In the genomic region with DNA sequence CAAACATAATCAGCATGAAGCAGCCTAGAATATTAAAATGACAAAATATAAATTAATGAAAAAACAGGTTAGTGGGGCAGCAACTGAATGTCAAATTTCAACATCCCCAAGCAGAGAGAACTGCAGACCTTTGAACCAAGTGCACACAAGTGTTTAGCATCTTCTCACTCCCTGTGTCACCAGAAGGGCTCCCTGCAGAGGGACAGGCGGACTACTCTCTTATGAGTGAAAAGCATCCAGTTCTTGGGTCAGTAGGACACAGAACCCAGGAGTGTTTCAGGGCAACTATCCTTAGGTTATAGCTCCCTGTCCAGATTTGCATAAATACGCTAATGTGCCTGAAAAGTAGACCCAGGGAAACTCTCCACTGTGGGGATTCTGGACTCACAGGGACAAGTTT, we compare ENCODE assay signal across 35 mouse cellular contexts.
"Had no signal": no experiment of that assay in that cellular context is flagged by ENCODE, and none has a peak within 500 bp of the region (broad histone marks: within the 10 kb centered on the region; RNA-seq: fewer than 3 reads in every experiment).

No protein-coding gene starts in this region.

- H3K27me3 ChIP-seq: heart, embryonic 12.5 days; heart, embryonic 13.5 days; heart, embryonic 15.5 days; hindbrain, embryonic 12.5 days; hindbrain, embryonic 13.5 days; hindbrain, embryonic 15.5 days; intestine, embryonic 15.5 days; kidney, embryonic 15.5 days had no signal

- H3K9me3 ChIP-seq: heart, embryonic 12.5 days; heart, embryonic 13.5 days; heart, embryonic 15.5 days; hindbrain, embryonic 10.5 days; hindbrain, embryonic 12.5 days; hindbrain, embryonic 13.5 days; hindbrain, embryonic 15.5 days; intestine, embryonic 15.5 days; kidney, embryonic 15.5 days had no signal

- H3K4me2 ChIP-seq: heart, embryonic 11.5 days; heart, embryonic 12.5 days; heart, embryonic 13.5 days; heart, embryonic 15.5 days; hindbrain, embryonic 12.5 days; hindbrain, embryonic 13.5 days; hindbrain, embryonic 14.5 days; hindbrain, embryonic 15.5 days; intestine, embryonic 15.5 days; kidney, embryonic 15.5 days had no signal

- H3K27ac ChIP-seq: heart, embryonic 13.5 days; heart, embryonic 15.5 days; hindbrain, embryonic 10.5 days; hindbrain, embryonic 12.5 days; hindbrain, embryonic 13.5 days; hindbrain, embryonic 14.5 days; hindbrain, embryonic 15.5 days; hindbrain, postnatal 0 days; intestine, embryonic 15.5 days; kidney, embryonic 15.5 days; kidney, postnatal 0 days; layer of hippocampus, adult 2 months; left cerebral cortex, adult 2 months had no signal

- H3K9ac ChIP-seq: heart, embryonic 12.5 days; heart, embryonic 13.5 days; heart, embryonic 15.5 days; hindbrain, embryonic 12.5 days; hindbrain, embryonic 13.5 days; hindbrain, embryonic 14.5 days; hindbrain, embryonic 15.5 days; intestine, embryonic 15.5 days; kidney, embryonic 15.5 days had no signal

- ATAC-seq: hindbrain, embryonic 16.5 days; hindbrain, postnatal 0 days; inflammation-experienced regulatory T-cells, adult 6 months; intestine, embryonic 15.5 days; intestine, embryonic 16.5 days; intestine, postnatal 0 days had no signal

- H3K4me3 ChIP-seq: heart, embryonic 12.5 days; heart, embryonic 13.5 days; heart, embryonic 15.5 days; hindbrain, embryonic 10.5 days; hindbrain, embryonic 12.5 days; hindbrain, embryonic 13.5 days; hindbrain, embryonic 15.5 days; intestine, embryonic 15.5 days; kidney, embryonic 15.5 days; layer of hippocampus, adult 2 months; left cerebral cortex, adult 2 months had no signal

- DNase-seq: heart, postnatal 10 days; heart, postnatal 14 days; heart, postnatal 36 days; heart, postnatal 4 days; kidney, adult 11 months; kidney, adult 18-20 months; kidney, adult 2 months; kidney, adult 8-10 months; kidney, adult 9 months; kidney, postnatal 10 days; kidney, postnatal 14 days; kidney, postnatal 25 days; kidney, postnatal 36 days; kidney, postnatal 4 days; layer of hippocampus, adult 9-11 months; layer of hippocampus, postnatal 36 days had no signal

- H3K36me3 ChIP-seq: heart, embryonic 12.5 days; heart, embryonic 13.5 days; heart, embryonic 15.5 days; hindbrain, embryonic 10.5 days; hindbrain, embryonic 12.5 days; hindbrain, embryonic 13.5 days; hindbrain, embryonic 15.5 days; intestine, embryonic 15.5 days; kidney, embryonic 15.5 days had no signal

- H3K4me1 ChIP-seq: heart, embryonic 12.5 days; heart, embryonic 13.5 days; heart, embryonic 15.5 days; hindbrain, embryonic 10.5 days; hindbrain, embryonic 12.5 days; hindbrain, embryonic 13.5 days; hindbrain, embryonic 15.5 days; intestine, embryonic 15.5 days; kidney, embryonic 15.5 days had no signal
